Mouse (Mus musculus) embryonic facial prominence, embryonic 14.5 days (tissue): ENCODE data around the gene Eif4e1b. TPM values are rescaled to one million over a fixed set of nuclear protein-coding genes. Genes with fewer than 3 reads are reported as not detected.

Experiments used
- ATAC-seq: fragments of 200-750 bp; cut with Nextera tagmentation; 2 replicates; pipeline ENCODE4 v1.8.0; 2017; ENCODE audit warnings: low read depth, moderate number of reproducible peaks, moderate TSS enrichment
- DNase-seq: peaks from one replicate; pipeline ENCODE4 v3.0.0-alpha.2; 2015; ENCODE audit warnings: low spot score
- H3K27ac ChIP-seq: fragments of 300-500 bp; sonication (generic); replicated peaks from 2 replicates; pipeline ENCODE4 v1.5.1; 2014; ENCODE audit warnings: low read depth, mild to moderate bottlenecking, low read length, moderate library complexity
- H3K27me3 ChIP-seq: fragments of 300-500 bp; sonication (generic); replicated peaks from 2 replicates; pipeline ENCODE4 v1.6.1; 2014; ENCODE audit warnings: low read length; ENCODE audit not compliant: control insufficient read depth, insufficient read depth
- H3K36me3 ChIP-seq: fragments of 300-500 bp; sonication (generic); 2 replicates; pipeline ENCODE4 v1.6.1; 2014; ENCODE audit warnings: low read length, mixed read lengths; ENCODE audit not compliant: control insufficient read depth, insufficient read depth
- H3K4me1 ChIP-seq: fragments of 300-500 bp; sonication (generic); 2 replicates; pipeline ENCODE4 v1.6.1; 2014; ENCODE audit warnings: antibody characterized with exemption, low read length; ENCODE audit not compliant: control insufficient read depth, insufficient read depth
- H3K4me2 ChIP-seq: fragments of 300-500 bp; sonication (generic); 2 replicates; pipeline ENCODE4 v1.6.1; 2014; ENCODE audit warnings: low read depth, mild to moderate bottlenecking, low read length, moderate library complexity, mixed read lengths
- H3K4me3 ChIP-seq: fragments of 300-500 bp; sonication (generic); 2 replicates; pipeline ENCODE4 v1.5.1; 2014; ENCODE audit warnings: low read depth, mild to moderate bottlenecking, low read length
- H3K9ac ChIP-seq: fragments of 300-500 bp; sonication (generic); 2 replicates; pipeline ENCODE4 v1.6.1; 2014; ENCODE audit warnings: low read depth, mild to moderate bottlenecking, low read length, moderate library complexity, mixed read lengths
- H3K9me3 ChIP-seq: fragments of 300-500 bp; sonication (generic); 2 replicates; pipeline ENCODE4 v1.6.1; 2016; ENCODE audit warnings: low read length; ENCODE audit not compliant: control insufficient read depth
- WGBS: fragments of 180-500 bp; shearing (Covaris S2); extraction: QIAGEN DNeasy Blood & Tissue Kit; methylation state at CpG from one replicate; pipeline ENCODE4 v1.1.7; 2014; 5-methylcytosine and 5-hydroxymethylcytosine counted together
- polyA plus RNA-seq: library from polyadenylated mRNA; unstranded; fragments of >200 nt; fragmentation: Nextera tagmentation; extraction: Ambion mirVana; gene quantifications from 2 replicates; pipeline ENCODE4 v1.2.1, GENCODE M21; 2014

Gene Eif4e1b
- not detected in 2 replicates for polyA plus RNA-seq

GRCm38 (mm10) chr13:54783698-54784097, at the start of gene Eif4e1b:
Gene Eif4e1b (plus strand): TSS chr13:54783998.
- H3K27ac ChIP-seq = no peak within 1 kb of the TSS
- H3K27me3 ChIP-seq = no peaks in the 10 kb centered on the region
- no peak within 1 kb of the TSS for H3K4me2 ChIP-seq
- DNase-seq (no peak), ATAC-seq (no peak)
- 82% methylated on average over 4 of the region's 4 CpGs for WGBS
- no peaks in the 10 kb centered on the region for H3K9me3 ChIP-seq
- no peaks in the 10 kb centered on the region for H3K4me1 ChIP-seq
- no peak within 1 kb of the TSS for H3K4me3 ChIP-seq
- no peak within 1 kb of the TSS for H3K9ac ChIP-seq
- H3K36me3 ChIP-seq = no peaks in the 10 kb centered on the region

- H3K27me3 ChIP-seq = peaks cover 49% of the 10 kb centered on the region
- no peak overlapping the region for H3K27ac ChIP-seq
- ATAC-seq = no peak
- peak overlapping the region; percentile 52; the same call in 1 of the 2 replicates for H3K9ac ChIP-seq
- WGBS = 17% methylated on average over 3 of the region's 3 CpGs
- H3K4me2 ChIP-seq = peak overlapping the region; percentile 75
- no peaks in the 10 kb centered on the region for H3K9me3 ChIP-seq
- H3K4me3 ChIP-seq = peak overlapping the region; percentile 46
- H3K36me3 ChIP-seq = no peaks in the 10 kb centered on the region
- DNase-seq = no peak
- H3K4me1 ChIP-seq = no peaks in the 10 kb centered on the region
Observed at GRCm38 (mm10) chr13:54736931-54737330, 46.9 kb upstream of the Eif4e1b start.

GRCm38 (mm10) chr13:54737488-54738212, 46.1 kb upstream of the Eif4e1b start:
- Histone ChIP-seq H3K4me3 (peak overlapping the region; percentile 46), H3K36me3 (no peaks in the 10 kb centered on the region), H3K27ac (no peak overlapping the region), H3K4me1 (no peaks in the 10 kb centered on the region), H3K9ac (peak overlapping the region; percentile 52), H3K27me3 (peaks cover 49% of the 10 kb centered on the region), H3K9me3 (no peaks in the 10 kb centered on the region), H3K4me2 (peak overlapping the region; percentile 75)
- ATAC-seq (peak; percentile 91), DNase-seq (peak; percentile 77)
- 2% methylated on average over 15 of the region's 87 CpGs for WGBS

GRCm38 (mm10) chr13:54738213-54738601, 45.6 kb upstream of the Eif4e1b start:
- no peak for DNase-seq

GRCm38 (mm10) chr13:54746110-54746509, 37.7 kb upstream of the Eif4e1b start:
- no peak for DNase-seq
- no peak for ATAC-seq
- H3K36me3 ChIP-seq = no peaks in the 10 kb centered on the region
- no peak overlapping the region for H3K4me3 ChIP-seq
- H3K9ac ChIP-seq = no peak overlapping the region
- H3K4me1 ChIP-seq = peaks cover 10% of the 10 kb centered on the region
- 46% methylated on average over 6 of the region's 6 CpGs for WGBS
- H3K27me3 ChIP-seq = peaks cover 33% of the 10 kb centered on the region
- H3K4me2 ChIP-seq = no peak overlapping the region
- H3K27ac ChIP-seq = no peak overlapping the region
- H3K9me3 ChIP-seq = no peaks in the 10 kb centered on the region

More at GRCm38 (mm10) chr13:54738213-54738601, 45.6 kb upstream of the Eif4e1b start:
- H3K27me3 ChIP-seq = peaks cover 49% of the 10 kb centered on the region
- H3K9me3 ChIP-seq = no peaks in the 10 kb centered on the region
- no peaks in the 10 kb centered on the region for H3K36me3 ChIP-seq
- peak overlapping the region; percentile 75 for H3K4me2 ChIP-seq
- H3K9ac ChIP-seq = peak overlapping the region; percentile 52; the same call in 1 of the 2 replicates
- WGBS = 2% methylated on average over 14 of the region's 34 CpGs
- no peak overlapping the region for H3K27ac ChIP-seq
- ATAC-seq = no peak
- H3K4me3 ChIP-seq = peak overlapping the region; percentile 46
- no peaks in the 10 kb centered on the region for H3K4me1 ChIP-seq

GRCm38 (mm10) chr13:54746896-54747295, 36.9 kb upstream of the Eif4e1b start:
- H3K4me3 ChIP-seq = no peak overlapping the region
- H3K4me1 ChIP-seq = peaks cover 10% of the 10 kb centered on the region
- H3K4me2 ChIP-seq = no peak overlapping the region
- no peak overlapping the region for H3K9ac ChIP-seq
- no peaks in the 10 kb centered on the region for H3K36me3 ChIP-seq
- no peaks in the 10 kb centered on the region for H3K9me3 ChIP-seq
- DNase-seq (no peak), ATAC-seq (no peak)
- peaks cover 33% of the 10 kb centered on the region for H3K27me3 ChIP-seq
- no peak overlapping the region for H3K27ac ChIP-seq
- WGBS = 37% methylated on average over 10 of the region's 10 CpGs

GRCm38 (mm10) chr13:54748190-54748589, 35.6 kb upstream of the Eif4e1b start:
- 80% methylated on average over 8 of the region's 8 CpGs for WGBS
- no peaks in the 10 kb centered on the region for H3K36me3 ChIP-seq
- no peaks in the 10 kb centered on the region for H3K9me3 ChIP-seq
- peaks cover 33% of the 10 kb centered on the region for H3K27me3 ChIP-seq
- H3K4me2 ChIP-seq = no peak overlapping the region
- peaks cover 10% of the 10 kb centered on the region for H3K4me1 ChIP-seq
- H3K4me3 ChIP-seq = no peak overlapping the region
- H3K27ac ChIP-seq = no peak overlapping the region
- no peak for DNase-seq
- ATAC-seq = no peak
- no peak overlapping the region for H3K9ac ChIP-seq

- no peaks in the 10 kb centered on the region for H3K9me3 ChIP-seq
- peak overlapping the region; percentile 92 for H3K4me2 ChIP-seq
- WGBS = 44% methylated on average over 10 of the region's 10 CpGs
- no peak overlapping the region for H3K27ac ChIP-seq
- H3K4me3 ChIP-seq = peak overlapping the region; percentile 54
- peaks cover 33% of the 10 kb centered on the region for H3K27me3 ChIP-seq
- ATAC-seq (no peak), DNase-seq (no peak)
- H3K36me3 ChIP-seq = no peaks in the 10 kb centered on the region
- peaks cover 10% of the 10 kb centered on the region for H3K4me1 ChIP-seq
- H3K9ac ChIP-seq = no peak overlapping the region
Observed at GRCm38 (mm10) chr13:54748721-54749060, 35.1 kb upstream of the Eif4e1b start.
